Mouse (Mus musculus): ENCODE data around the gene Arid5a. TPM values are rescaled to one million over a fixed set of nuclear protein-coding genes. Genes with fewer than 3 reads are reported as not detected.
A peak's percentile ranks its signal among the peaks of the same experiment; 100 is the strongest.

Arid5a gene
- polyA plus RNA-seq (2012; rRNA removed), result 7.8 and 8.0 TPM in 2 replicates

DNA sequence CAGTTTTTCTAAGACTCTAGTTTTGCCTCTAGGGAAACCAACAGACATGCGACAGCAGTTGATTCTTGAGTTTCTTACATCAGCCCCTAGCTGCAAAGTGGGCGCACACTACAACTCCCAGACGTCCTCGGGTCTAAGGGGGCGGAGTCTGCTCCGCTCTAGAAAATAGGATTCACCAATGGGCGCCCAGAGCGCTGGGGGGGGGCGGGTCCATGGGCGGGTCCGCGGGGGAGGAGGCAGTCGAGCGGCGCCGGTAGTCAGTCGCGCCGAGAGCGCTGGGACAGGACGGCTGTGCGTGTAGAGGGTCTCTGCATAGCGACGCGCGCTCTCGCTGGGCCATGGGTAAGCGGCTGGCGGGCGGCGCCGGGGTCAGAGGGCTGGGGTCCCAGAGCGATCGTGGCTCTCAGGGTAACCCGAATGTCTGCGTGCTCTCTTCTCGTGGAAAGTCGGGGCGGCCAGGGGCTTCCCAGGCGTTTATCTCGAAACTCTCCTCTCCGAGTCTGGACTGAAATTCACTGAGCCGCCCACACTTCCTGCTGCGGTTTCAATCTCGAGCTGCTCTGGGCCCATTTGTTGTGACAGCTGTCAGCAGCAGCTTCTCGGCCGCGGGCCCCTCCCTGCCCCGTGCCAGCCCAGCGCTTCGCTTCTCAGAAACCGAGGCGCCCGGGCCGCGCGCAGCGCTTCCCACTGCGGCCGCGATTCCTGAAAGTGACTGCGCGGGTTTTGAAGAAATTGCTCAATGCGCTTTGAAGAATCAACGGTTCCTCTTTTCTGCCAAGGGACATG lies at the start of gene Arid5a:
Gene Arid5a, plus strand, starts transcription at position 239 of the 786 bp plus-strand sequence.
- under 1% methylated on average over 65 of the region's 65 CpGs for WGBS
- peak; percentile 63 for DNase-seq (ENCODE audit: low read depth, low spot score)

DNA sequence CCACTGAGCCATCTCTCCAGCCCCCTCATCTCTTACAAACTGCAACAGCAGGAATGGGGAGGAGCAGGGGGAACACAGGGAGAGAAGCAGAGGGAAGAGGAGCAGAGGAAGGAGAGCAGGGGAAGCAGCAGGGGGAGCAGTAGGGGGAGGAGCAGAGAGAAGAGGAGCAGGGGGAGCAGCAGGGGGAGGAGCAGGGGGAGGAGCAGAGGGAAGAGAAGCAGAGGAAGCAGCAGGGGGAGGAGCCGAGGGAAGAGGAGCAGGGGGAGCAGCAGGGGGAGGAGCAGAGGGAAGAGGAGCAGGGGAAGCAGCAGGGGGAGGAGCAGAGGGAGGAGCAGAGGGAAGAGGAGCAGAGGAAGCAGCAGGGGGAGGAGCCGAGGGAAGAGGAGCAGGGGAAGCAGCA lies 48.9 kb upstream of the Arid5a start:
- 53% methylated on average over 2 of the region's 2 CpGs for WGBS
- DNase-seq (ENCODE audit: low read depth, low spot score), result no peak

DNA sequence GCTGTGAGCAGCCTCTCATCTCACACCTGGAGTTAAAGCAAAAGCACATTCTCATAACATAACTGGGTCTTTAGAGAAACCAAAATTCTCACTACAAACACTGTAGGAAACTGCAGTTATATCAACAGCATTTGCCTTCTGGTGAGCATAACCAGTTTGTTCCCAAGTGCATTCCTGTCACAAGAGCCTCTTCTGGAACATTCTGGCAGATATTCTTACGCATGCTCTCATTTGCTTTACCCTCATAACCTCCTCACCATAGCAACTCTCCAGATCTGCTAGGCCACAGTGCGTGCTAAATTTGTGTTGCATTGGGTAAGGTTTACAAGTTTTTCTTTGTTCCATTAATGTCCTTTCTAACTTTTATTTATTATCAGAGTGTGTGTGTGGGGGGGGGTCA lies 48.3 kb upstream of the Arid5a start:
- DNase-seq (ENCODE audit: low read depth, low spot score), result no peak
- 91% methylated on average over 2 of the region's 2 CpGs for WGBS

DNA sequence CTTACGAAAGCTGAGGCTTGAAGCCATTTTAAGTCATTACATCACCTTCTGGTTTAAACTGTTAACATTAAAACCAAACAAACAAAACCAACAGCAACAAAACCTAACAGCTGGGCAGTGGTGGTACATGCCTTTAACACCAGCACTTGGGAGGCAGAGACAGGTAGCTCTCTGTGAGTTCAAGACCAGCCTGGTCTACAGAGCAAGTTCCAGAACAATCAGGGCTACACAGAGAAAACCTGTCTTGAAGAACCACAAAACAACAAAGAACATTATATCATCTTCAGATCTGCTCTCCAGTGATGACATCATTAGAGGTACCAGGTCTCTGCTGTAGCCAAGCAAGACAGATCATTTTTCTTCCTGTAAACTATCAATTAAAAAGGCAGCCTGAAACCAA lies 47.1 kb upstream of the Arid5a start:
- DNase-seq (ENCODE audit: low read depth, low spot score), result no peak
- WGBS, result 88% methylated on average over 1 of the region's 1 CpGs

DNA sequence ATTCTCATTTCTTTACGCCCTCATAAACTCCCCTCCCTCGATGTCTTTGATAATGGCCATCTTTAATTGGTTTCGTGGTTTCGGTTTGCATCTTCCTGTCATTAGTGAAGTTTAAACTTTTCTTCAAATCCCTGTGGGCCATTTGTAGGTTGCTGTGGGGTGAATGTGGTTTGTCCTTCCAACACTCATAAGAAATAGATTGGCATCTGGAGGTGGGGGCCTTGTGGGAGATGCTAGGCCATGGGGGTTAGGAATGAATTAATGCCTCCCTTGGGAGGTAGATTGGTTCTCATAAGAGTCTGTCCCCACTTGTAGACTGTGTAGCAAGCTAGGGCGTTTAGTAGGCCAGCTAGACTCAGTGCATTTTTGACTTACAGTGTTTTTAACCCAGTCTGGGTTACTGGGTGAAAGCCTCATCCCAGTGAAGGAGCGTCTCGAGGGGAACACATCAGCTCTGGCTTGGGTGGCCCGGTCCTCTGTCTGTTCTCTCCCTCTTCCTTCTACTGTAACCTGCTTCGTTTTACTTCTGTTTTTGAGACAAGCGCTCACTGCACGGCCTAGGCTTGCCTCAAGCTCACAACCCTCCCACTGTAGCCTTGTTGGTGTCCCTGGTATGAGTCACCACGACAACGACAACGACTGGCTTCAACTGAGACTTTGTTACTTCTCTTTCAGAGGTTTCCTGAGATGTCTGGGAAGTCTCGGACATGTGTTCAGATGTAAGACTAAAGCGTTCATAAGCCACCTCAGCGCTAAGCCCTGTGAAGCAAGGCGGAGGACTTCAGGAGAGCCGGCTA lies 45.6 kb upstream of the Arid5a start:
- DNase-seq (ENCODE audit: low read depth, low spot score), result no peak
- 76% methylated on average over 19 of the region's 19 CpGs for WGBS

DNA sequence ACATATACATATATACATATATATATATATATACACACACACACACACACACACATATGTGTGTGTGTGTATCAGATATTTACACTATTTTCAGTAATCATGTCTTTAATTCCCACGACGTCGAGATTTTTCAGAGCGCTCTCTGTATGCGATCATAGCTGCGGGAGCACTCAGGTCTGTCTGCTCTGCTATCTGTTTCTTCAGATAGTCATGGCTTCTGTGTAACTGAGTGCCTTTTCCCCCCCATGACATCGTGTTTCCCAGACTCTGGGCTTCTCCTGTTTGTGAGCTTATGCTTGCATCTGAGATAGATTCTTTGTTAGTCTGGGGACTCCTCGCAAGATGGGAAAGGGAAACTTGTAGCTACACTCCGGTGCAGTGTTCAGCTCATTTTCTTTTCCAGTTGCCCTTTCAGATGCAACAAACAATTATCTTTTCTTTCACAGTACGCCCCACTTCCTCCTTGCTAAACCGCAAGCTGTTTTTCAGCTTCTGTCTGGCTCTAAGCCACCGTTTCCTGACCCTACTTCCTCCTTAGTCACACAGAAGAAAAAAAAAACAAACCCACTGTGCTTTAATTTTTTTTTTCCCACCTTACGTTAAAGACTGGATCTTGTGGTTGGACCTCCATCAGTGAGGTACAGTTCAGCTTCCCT lies 43.6 kb upstream of the Arid5a start:
- 24% methylated on average over 13 of the region's 13 CpGs for WGBS
- DNase-seq (ENCODE audit: low read depth, low spot score), result no peak

DNA sequence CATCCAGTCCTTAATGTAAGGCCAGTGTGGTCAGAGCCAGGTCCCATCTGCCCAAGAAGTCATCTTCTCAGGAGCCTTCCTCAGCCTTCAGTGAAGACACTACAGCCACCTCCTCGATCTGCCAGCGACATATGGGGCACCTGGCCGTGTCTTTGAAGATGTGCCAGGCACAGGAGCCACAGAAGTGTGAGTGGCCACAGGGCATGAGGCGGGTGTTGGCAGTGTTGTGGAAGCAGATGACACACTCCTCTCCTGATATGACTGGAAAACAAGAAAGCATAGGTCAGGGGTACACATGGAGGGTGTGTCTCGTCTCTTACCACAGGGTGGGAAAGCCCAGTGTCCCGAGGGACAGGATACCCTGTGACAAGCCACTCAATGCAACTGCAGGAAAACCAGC lies 41.2 kb upstream of the Arid5a start:
- 59% methylated on average over 6 of the region's 6 CpGs for WGBS
- DNase-seq (ENCODE audit: low read depth, low spot score), result no peak

DNA sequence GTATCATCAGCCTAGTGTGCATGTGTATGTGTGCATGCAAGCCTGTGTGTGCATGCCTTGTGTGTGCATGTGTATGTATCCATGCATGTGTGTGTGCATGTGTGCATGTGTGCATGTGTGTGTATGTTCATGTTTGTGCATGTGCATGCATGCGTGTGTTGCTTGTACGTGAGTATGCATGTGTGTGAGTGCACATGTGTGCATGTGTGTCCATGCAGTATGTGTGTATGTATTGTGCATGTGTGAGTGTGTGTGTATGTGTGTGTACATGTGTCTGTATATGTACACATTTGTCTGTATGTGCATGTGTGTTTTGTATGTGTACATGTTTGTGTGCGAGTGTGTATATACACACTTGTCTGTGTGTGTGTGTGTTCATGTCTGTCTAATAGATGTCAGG lies 39.9 kb upstream of the Arid5a start:
- 98% methylated on average over 3 of the region's 3 CpGs for WGBS
- no peak for DNase-seq (ENCODE audit: low read depth, low spot score)

DNA sequence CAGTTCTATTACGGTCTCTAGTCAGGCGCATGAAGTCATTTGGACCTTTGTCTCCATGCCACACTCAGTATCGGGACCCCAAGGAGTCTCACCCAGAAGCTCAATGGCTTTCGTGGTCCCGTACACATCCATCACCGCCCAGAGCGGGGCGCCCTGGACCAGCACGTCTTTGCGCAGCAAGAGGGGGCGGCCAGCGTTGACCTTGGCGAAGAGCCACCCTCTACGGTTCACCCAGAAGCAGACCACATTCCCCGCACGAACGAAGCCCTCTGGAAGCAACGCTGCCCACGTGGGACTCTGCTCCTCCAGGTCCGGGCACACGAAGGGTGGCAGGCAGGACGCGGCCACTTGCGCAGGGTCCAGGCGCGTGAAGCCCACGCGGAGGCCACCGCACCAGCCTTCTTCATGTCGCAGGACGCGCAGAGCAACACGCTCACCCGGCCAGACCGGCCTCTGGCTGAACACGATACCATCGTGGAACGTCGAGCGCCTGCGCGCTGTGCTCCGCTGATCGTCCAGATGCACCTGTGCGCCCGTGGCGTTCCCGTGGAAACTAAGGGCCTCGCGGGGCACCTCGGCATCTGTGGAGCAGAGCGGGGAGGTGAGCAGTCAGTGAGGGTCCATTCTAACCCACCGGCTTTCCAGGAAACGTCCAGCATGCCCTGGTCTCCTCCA lies 38.3 kb upstream of the Arid5a start:
- 81% methylated on average over 54 of the region's 54 CpGs for WGBS
- no peak for DNase-seq (ENCODE audit: low read depth, low spot score)

DNA sequence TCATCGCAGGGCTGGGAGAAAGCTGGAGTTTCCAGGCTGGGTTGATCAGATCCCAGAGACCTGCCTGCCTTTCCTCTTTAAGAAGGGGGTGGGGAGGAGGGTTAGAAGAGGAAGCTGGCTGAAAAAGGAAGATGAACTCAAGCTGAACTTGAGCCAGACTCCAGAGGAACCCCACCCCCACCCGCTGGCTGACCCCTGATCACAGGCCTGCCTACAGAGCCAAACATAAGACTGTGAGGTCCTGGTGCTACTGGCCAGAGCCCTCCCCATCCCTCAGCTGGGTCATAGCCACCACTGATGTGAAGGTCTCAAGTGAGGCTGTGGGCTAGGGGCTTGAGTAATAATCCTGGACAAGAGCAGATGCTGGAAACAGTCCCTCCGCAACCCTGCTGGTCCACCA lies 36.9 kb upstream of the Arid5a start:
- no peak for DNase-seq (ENCODE audit: low read depth, low spot score)

DNA sequence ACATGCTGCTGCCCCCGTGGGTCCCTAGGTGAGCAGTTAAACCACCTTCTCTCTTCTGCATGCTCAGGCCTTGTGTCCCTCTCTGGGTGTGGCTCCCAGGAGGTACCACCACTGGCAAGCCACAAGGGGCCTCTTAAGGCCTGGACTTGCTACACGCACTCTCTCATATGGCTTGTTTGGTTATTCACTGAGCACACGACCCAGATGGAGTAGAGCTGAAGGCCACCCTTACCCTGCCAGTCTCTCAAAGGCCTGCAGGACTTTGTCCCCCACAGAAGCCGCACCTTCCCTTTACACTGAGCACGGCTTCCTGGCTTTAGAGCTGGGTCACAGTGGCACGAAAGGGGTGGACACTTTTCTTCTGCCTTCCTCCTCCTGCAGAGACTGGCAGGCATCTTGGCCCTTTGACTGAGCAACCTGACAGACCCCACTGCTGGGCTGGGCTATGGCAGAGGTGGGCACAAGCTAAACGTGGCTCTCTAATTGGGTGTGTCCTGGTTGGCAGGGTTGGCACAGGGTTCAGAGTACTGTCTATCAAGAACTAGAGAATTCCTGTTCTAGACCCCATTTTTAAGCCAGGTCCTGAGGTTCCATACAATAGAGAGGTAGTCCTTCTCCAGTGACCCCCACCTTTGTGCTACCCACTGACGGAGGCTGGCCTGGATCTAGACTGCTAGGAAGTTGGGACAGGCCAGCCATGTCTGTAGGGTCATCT lies 35.9 kb upstream of the Arid5a start:
- 22% methylated on average over 8 of the region's 8 CpGs for WGBS

More for the DNA sequence above, 36.9 kb upstream of the Arid5a start:
- 25% methylated on average over 3 of the region's 3 CpGs for WGBS

DNA sequence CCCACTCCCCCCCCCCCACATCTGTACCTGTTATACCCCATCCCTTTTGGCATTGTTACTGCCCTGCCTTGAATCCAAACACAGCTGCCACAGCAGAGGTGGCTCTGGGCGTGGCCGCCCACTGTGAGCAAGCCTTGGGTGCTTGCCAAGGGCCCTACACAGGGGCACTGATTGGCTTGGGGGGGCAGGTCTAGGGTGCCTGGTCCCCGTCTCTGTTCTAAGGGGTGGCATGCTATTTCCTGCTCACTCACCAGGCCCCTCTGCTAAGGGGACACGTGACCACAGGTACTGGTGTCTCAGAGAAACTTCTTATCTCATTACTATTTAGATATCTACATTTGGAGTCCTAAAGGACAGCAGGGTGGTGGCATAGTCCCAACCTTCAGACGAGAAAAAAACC lies 35.0 kb upstream of the Arid5a start:
- no peak for DNase-seq (ENCODE audit: low read depth, low spot score)

More for the DNA sequence above, 35.9 kb upstream of the Arid5a start:
- DNase-seq (ENCODE audit: low read depth, low spot score), result no peak

DNA sequence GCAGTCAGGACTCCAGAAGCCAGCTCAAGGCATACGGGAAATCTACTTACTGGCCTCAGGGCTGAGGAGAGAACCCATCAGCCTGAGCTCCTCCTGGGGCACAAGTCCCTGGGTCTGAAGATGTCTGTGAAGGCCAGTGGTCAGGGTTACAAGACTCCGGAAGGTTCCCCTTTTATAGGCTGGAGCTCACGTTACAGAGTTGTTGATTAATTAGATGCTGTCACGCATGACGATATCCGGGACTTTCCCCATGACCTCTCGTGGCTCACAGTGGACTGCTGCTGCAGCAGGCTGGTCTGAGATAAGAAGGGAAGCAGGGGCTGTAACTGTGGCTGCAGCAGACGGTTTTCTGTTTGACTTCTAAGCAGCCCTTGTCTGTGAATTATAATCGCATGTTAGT lies 34.2 kb upstream of the Arid5a start:
- DNase-seq (ENCODE audit: low read depth, low spot score), result no peak
- WGBS, result 1% methylated on average over 9 of the region's 9 CpGs

More for the DNA sequence above, 35.0 kb upstream of the Arid5a start:
- 20% methylated on average over 5 of the region's 5 CpGs for WGBS

DNA sequence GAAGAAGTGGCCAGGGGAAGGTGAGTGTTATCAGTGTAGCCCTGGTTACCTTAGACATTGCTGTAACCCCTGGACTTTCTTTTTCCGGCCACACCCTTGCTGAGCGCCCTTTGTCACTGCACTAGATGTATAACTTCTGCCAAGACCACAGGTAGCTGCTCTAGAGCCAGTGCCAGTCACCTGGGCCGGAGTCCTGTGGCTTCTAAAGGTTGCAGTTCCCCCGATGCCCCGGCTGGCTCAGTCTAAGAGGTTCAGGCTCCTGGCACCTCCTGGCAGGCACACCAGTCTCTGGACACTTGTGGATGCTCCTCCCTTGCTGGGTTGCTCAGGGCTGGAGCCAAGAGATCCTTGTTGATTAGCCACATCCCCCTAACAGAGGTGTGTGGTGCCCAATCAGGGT lies 33.1 kb upstream of the Arid5a start, which contains the start of gene Neurl3:
Gene Neurl3, minus strand, starts transcription at position 225 of the 400 bp plus-strand sequence.
- WGBS, result 20% methylated on average over 5 of the region's 5 CpGs
- peak; percentile 86 for DNase-seq (ENCODE audit: low read depth, low spot score)

DNA sequence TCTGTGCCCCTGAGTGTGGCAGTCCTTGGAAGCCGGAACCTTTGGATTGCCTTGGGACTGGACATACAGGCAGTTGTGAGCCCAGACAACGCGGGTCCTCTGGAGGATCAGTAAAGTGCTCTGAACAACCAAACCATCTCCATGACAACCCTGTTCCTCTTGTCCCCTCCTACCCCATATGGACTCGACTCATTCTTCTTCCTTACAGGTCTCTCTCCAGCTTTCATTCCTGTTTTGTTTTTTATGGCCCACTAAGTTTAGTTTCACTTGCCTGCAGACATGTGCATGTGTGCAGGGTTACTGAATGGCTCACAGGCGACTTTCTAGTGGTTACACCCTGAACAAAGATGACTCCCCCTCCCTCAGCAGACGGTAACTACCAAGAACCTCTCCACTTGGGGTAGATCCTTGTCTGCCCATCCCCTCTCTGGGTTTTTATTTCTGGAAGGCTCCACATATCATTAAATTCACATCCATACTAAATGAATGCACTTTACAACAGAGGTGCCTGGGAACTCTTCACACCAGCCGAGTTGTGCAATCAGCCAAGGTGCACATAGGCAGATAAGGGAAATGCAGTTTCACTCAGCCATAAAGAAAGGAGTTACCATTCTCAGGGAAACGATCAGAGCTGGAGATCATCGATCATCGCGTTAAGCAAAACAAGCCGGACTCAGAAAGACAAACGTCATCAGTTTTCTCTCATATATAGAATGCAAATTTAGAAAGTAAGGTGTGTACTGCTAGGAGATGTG lies 31.7 kb upstream of the Arid5a start:
- 29% methylated on average over 13 of the region's 13 CpGs for WGBS
- DNase-seq (ENCODE audit: low read depth, low spot score), result no peak

DNA sequence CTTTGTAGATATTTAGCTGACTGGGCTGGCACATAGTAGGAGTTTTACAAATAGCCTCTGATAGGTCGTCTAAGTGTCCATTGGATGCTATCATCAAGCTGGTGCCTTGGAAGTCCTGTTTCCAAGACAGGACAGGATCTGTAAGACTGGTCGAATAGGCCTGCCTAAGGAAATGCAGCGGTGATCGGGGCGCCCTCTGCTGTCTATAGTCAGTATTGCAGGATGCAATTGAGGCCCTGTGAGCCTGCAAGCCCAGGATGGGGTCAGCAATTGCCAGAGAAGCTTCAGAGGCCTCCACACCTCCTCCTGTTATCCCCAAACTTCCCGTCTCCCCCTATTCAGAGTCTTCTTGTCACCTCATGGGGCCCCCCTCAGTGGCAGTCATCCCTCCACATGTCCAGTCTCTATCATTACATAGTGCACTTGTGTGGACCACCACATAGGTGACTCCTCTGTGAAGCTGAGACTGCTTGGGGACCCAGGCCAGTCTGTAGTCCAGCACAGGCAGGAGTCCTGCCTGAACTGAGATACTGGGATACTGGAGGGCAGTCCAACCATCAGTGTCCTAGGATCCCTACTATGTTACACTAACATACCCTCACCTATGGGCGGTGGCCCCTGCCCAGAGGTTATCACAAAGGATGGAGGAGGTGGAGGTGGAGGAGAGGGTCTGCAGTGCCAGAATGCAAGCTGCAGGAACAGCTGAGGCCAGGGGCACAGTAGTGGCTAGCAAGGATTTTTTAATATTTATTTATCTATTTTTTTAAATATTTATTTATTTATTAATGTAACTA lies 30.1 kb upstream of the Arid5a start:
- no peak for DNase-seq (ENCODE audit: low read depth, low spot score)
- WGBS, result 30% methylated on average over 7 of the region's 7 CpGs

DNA sequence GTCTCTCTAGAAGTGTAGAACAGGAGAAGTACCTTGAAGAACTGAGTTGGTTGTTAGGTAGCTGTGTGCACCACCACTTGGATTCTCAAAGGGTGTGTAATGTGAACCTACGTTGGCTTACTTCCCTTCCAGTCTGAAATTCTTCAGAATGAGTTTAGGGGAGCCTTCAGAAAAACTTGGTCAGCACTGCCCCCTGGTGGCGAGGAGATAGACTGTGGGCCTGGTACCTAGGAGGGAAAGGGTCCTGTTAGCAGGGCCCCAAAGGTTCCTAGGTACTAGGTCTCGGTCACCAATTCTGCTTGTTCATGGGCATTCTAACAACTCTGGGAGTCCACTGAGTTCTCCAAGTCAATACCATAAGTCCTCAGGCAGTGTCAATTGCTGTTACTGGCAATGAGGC lies 28.3 kb upstream of the Arid5a start:
- no peak for DNase-seq (ENCODE audit: low read depth, low spot score)
- WGBS, result 13% methylated on average over 3 of the region's 3 CpGs

DNA sequence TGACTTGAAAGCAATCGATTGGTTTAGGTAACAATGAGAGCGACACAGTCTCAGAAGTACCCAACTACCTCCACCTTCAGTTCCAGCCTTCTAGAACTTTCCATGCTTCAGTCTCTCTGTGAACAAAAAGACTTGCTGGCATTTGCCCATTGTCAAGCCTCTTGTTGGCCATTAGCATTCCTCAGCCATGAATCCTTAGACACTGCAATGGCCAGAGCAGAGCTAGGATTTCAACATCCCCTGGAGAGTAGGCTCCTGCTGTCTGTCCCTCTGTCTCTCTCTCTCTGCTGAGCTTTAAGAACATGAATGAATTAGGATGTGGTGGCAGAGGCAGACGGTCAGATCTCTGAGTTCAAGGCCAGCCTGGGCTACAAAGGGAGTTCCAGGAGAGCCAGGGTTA lies 26.6 kb upstream of the Arid5a start:
- 86% methylated on average over 3 of the region's 3 CpGs for WGBS
- DNase-seq (ENCODE audit: low read depth, low spot score), result no peak
